Mouse (Mus musculus) spleen, adult 18-20 months (tissue): ENCODE measurements at regions not wholly inside any gene's neighbourhood (a gene's known extent, or its start where the extent isn't known, plus 50 kb on each side); places are given as distances from the start of the nearest gene placed in this dataset.

ENCODE experiments used
- DNase-seq, 2 experiments: peaks; one replicate each; pipeline ENCODE4 v3.0.0; 2022; ENCODE audit warnings: mixed read lengths in 2 of 2

- no peak for DNase-seq
Measured at GRCm38 (mm10) chr13:101505054-101505453, 263.0 kb downstream of the Pik3r1 start.

GRCm38 (mm10) chr13:101504241-101504640, 263.8 kb downstream of the Pik3r1 start:
- DNase-seq: no peak

GRCm38 (mm10) chr13:101501845-101502284, 266.2 kb downstream of the Pik3r1 start:
- no peak for DNase-seq

- no peak for DNase-seq
Measured at GRCm38 (mm10) chr13:101501061-101501460, 267.0 kb downstream of the Pik3r1 start.

GRCm38 (mm10) chr13:101491835-101492234, 276.2 kb downstream of the Pik3r1 start:
- DNase-seq: no peak

GRCm38 (mm10) chr13:101490961-101491360, 277.1 kb downstream of the Pik3r1 start:
- DNase-seq: no peak

- no peak for DNase-seq
Measured at GRCm38 (mm10) chr13:101487621-101488020, 280.4 kb downstream of the Pik3r1 start.

- DNase-seq: no peak
Measured at GRCm38 (mm10) chr13:101485823-101486222, 282.2 kb downstream of the Pik3r1 start.

- DNase-seq: no peak
Measured at GRCm38 (mm10) chr13:101483816-101484215, 284.2 kb downstream of the Pik3r1 start.

GRCm38 (mm10) chr13:101481551-101482184, 286.3 kb downstream of the Pik3r1 start:
- DNase-seq: no peak

GRCm38 (mm10) chr13:101479297-101479652, 288.7 kb downstream of the Pik3r1 start:
- DNase-seq: no peak

GRCm38 (mm10) chr13:101478608-101479296, 289.3 kb downstream of the Pik3r1 start:
- no peak for DNase-seq

GRCm38 (mm10) chr13:101473349-101473748, 294.7 kb downstream of the Pik3r1 start:
- no peak for DNase-seq

- no peak for DNase-seq
Measured at GRCm38 (mm10) chr13:101470560-101471247, 297.3 kb downstream of the Pik3r1 start.

GRCm38 (mm10) chr13:101465748-101466127, 302.3 kb downstream of the Pik3r1 start:
- no peak for DNase-seq

- no peak for DNase-seq
Measured at GRCm38 (mm10) chr13:101464928-101465747, 302.9 kb downstream of the Pik3r1 start.

- DNase-seq: no peak
Measured at GRCm38 (mm10) chr13:101456926-101457325, 311.1 kb downstream of the Pik3r1 start.

- DNase-seq: no peak
Measured at GRCm38 (mm10) chr13:101454276-101454675, 313.7 kb downstream of the Pik3r1 start.

- DNase-seq: no peak
Measured at GRCm38 (mm10) chr13:101450501-101450900, 317.5 kb downstream of the Pik3r1 start.

GRCm38 (mm10) chr13:101439517-101439916, 328.5 kb downstream of the Pik3r1 start:
- no peak for DNase-seq

- no peak for DNase-seq
Measured at GRCm38 (mm10) chr13:101439041-101439440, 329.0 kb downstream of the Pik3r1 start.

- DNase-seq: no peak
Measured at GRCm38 (mm10) chr13:101433162-101433561, 334.9 kb downstream of the Pik3r1 start.
